Mouse (Mus musculus) limb, embryonic 11.5 days (tissue): ENCODE measurements around the gene Dst. TPM values are rescaled to one million over a fixed set of nuclear protein-coding genes. Genes with fewer than 3 reads are reported as not detected.

Experiments used
- ATAC-seq: fragments of 200-750 bp; cut with Nextera tagmentation; 2 replicates; pipeline ENCODE4 v1.8.0; 2017; ENCODE audit warnings: low read depth; ENCODE audit not compliant: insufficient number of reproducible peaks, low FRiP score, low TSS enrichment
- DNase-seq: peaks from one replicate; pipeline ENCODE4 v3.0.0-alpha.2; 2015; ENCODE audit warnings: low spot score
- H3K27ac ChIP-seq: fragments of 300-500 bp; sonication (generic); replicated peaks from 2 replicates; pipeline ENCODE4 v1.5.1; 2014; ENCODE audit warnings: low read depth, mild to moderate bottlenecking, low read length
- H3K27me3 ChIP-seq: fragments of 300-500 bp; sonication (generic); 2 replicates; pipeline ENCODE4 v1.6.1; 2014; ENCODE audit warnings: mild to moderate bottlenecking, low read length, mixed read lengths; ENCODE audit not compliant: control insufficient read depth, insufficient read depth
- H3K36me3 ChIP-seq: fragments of 300-500 bp; sonication (generic); 2 replicates; pipeline ENCODE4 v1.6.1; 2014; ENCODE audit warnings: mild to moderate bottlenecking, low read length, moderate library complexity, mixed read lengths; ENCODE audit not compliant: control insufficient read depth, insufficient read depth
- H3K4me1 ChIP-seq: fragments of 300-500 bp; sonication (generic); 2 replicates; pipeline ENCODE4 v1.6.1; 2014; ENCODE audit warnings: low read length, mixed read lengths; ENCODE audit not compliant: control insufficient read depth, insufficient read depth
- H3K4me2 ChIP-seq: fragments of 300-500 bp; sonication (generic); 2 replicates; pipeline ENCODE4 v1.6.1; 2014; ENCODE audit warnings: low read depth, mild to moderate bottlenecking, moderate library complexity; ENCODE audit not compliant: severe bottlenecking
- H3K4me3 ChIP-seq: fragments of 300-500 bp; sonication (generic); 2 replicates; pipeline ENCODE4 v1.5.1; 2014; ENCODE audit warnings: low read depth, low read length
- H3K9ac ChIP-seq: fragments of 300-500 bp; sonication (generic); 2 replicates; pipeline ENCODE4 v1.6.1; 2014; ENCODE audit warnings: mild to moderate bottlenecking, low read length
- H3K9me3 ChIP-seq: fragments of 300-500 bp; sonication (generic); 2 replicates; pipeline ENCODE4 v1.6.1; 2016; ENCODE audit warnings: low read length; ENCODE audit not compliant: control insufficient read depth
- WGBS: fragments of 180-500 bp; shearing (Covaris S2); extraction: QIAGEN DNeasy Blood & Tissue Kit; methylation state at CpG from one replicate; pipeline ENCODE4 v1.1.7; 2014; 5-methylcytosine and 5-hydroxymethylcytosine counted together
- polyA plus RNA-seq: library from polyadenylated mRNA; unstranded; fragments of >200 nt; fragmentation: Nextera tagmentation; extraction: Ambion mirVana; gene quantifications from 2 replicates; pipeline ENCODE4 v1.2.1, GENCODE M21; 2014

Gene Dst
- polyA plus RNA-seq, 1 experiment from 2014 or later, result 14.7 TPM

- Histone ChIP-seq H3K9ac (no peak overlapping the region), H3K4me3 (no peak overlapping the region)
- 87% methylated on average over 8 of the region's 8 CpGs for WGBS
These were observed 319.7 kb downstream of the Dst start for GRCm38 (mm10) chr1:34227676-34228075.

GRCm38 (mm10) chr1:34231041-34231440 lies 323.0 kb downstream of the Dst start:
- Histone ChIP-seq H3K9me3 (no peaks in the 10 kb centered on the region), H3K27ac (no peak overlapping the region), H3K36me3 (no peaks in the 10 kb centered on the region; the same call in 1 of the 2 replicates), H3K4me1 (0 out of 2 replicates have a peak, but pooled peaks cover under 1% of the 10 kb centered on the region), H3K9ac (no peak overlapping the region), H3K4me2 (no peak overlapping the region), H3K4me3 (no peak overlapping the region), H3K27me3 (no peaks in the 10 kb centered on the region)
- DNase-seq, result no peak
- no peak for ATAC-seq
- WGBS, result 95% methylated on average over 2 of the region's 2 CpGs

More at GRCm38 (mm10) chr1:34227676-34228075, 319.7 kb downstream of the Dst start:
- no peaks in the 10 kb centered on the region for H3K4me1 ChIP-seq
- no peak overlapping the region for H3K4me2 ChIP-seq
- no peaks in the 10 kb centered on the region for H3K9me3 ChIP-seq
- DNase-seq, result no peak
- no peak for ATAC-seq
- H3K27me3 ChIP-seq, result no peaks in the 10 kb centered on the region
- no peak overlapping the region for H3K27ac ChIP-seq
- H3K36me3 ChIP-seq, result peaks cover 2% of the 10 kb centered on the region; the same call in 1 of the 2 replicates

DNA sequence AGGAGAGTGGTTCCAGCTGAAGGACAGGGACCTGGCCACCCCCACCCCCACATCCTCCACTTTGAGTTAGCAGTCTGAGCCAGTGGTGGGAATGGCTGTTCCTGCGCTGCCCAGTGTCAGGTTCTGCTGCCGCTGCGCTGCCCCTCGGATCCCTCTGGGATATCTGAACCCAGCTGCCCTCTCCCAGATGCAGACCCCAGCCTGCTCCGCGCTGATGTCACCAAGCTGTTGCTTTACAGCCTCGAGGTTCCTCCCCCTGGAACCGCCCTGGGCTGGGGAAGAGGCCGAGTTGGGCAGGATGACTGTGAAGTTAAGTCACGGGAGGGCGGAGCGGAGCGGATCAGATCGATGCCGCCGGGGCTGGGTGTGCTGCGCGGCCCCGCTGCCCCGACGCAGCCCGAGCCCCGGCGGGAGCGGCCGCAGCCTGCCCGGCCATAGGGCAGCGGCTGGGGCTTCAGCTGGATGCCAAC lies 328.3 kb downstream of the Dst start:
- DNase-seq (peak; percentile 79), ATAC-seq (peak; percentile 90)
- Histone ChIP-seq H3K4me3 (peak overlapping the region; percentile 36), H3K9me3 (no peaks in the 10 kb centered on the region), H3K4me1 (0 out of 2 replicates have a peak, but pooled peaks cover 4% of the 10 kb centered on the region), H3K36me3 (no peaks in the 10 kb centered on the region; the same call in 1 of the 2 replicates), H3K4me2 (peak overlapping the region; percentile 58), H3K27me3 (no peaks in the 10 kb centered on the region), H3K9ac (peak overlapping the region; percentile 45; the same call in 1 of the 2 replicates), H3K27ac (no peak overlapping the region)
- under 1% methylated on average over 28 of the region's 28 CpGs for WGBS

DNA sequence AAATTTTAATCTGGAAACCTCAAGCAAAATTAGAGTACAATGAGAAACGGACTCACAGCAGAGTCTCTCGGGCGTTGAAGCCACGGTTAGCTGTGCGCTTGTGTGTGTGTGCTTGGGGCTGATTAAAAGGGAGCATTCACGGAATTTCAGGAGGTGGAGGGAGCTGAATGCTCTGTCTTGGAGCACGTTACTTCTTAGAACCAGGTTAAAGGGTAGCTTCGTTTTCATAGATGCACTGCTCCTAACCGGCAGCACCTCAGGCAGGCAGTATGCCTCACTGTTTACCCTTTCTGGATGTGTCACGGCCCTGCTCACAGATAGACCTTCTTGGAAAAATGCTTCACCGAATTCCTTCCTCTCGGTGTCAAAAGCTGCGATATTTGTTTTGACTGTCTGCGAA lies 329.2 kb downstream of the Dst start:
- peak; percentile 24 for DNase-seq
- Histone ChIP-seq H3K4me3 (no peak overlapping the region), H3K9ac (no peak overlapping the region), H3K9me3 (no peaks in the 10 kb centered on the region), H3K4me1 (0 out of 2 replicates have a peak, but pooled peaks cover 4% of the 10 kb centered on the region), H3K27ac (no peak overlapping the region), H3K4me2 (no peak overlapping the region), H3K27me3 (no peaks in the 10 kb centered on the region), H3K36me3 (no peaks in the 10 kb centered on the region)
- ATAC-seq, result no peak
- 60% methylated on average over 14 of the region's 14 CpGs for WGBS

- WGBS, result 80% methylated on average over 12 of the region's 12 CpGs
- H3K4me3 ChIP-seq, result no peak overlapping the region
- H3K4me2 ChIP-seq, result no peak overlapping the region
- H3K36me3 ChIP-seq, result no peaks in the 10 kb centered on the region
- 0 out of 2 replicates have a peak, but pooled peaks cover 4% of the 10 kb centered on the region for H3K4me1 ChIP-seq
- H3K9me3 ChIP-seq, result no peaks in the 10 kb centered on the region
- DNase-seq, result no peak
- ATAC-seq, result no peak
- no peak overlapping the region for H3K9ac ChIP-seq
- no peak overlapping the region for H3K27ac ChIP-seq
- no peaks in the 10 kb centered on the region for H3K27me3 ChIP-seq
These were observed 329.7 kb downstream of the Dst start for GRCm38 (mm10) chr1:34237689-34238091.

DNA sequence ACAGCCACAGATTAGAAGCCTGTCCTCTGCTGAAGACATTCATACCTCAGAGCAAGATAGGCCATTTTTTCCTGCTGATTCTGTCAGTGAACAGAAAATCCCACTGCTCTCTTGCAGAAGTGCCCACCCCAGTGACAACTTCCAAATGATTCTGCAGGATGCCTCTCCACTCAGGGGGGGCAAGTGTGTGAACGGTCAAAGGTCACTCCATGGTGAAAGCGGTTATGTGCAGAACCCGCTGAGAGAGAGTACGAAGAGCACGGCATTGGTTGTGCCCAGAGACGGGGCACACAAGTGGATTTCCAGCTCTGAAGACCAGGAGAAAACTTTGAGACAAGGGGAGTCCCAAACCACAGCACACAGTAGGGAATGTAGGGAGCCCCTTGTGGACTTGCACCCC lies 330.2 kb downstream of the Dst start:
- 87% methylated on average over 6 of the region's 6 CpGs for WGBS
- no peaks in the 10 kb centered on the region for H3K27me3 ChIP-seq
- no peaks in the 10 kb centered on the region for H3K9me3 ChIP-seq
- H3K4me1 ChIP-seq, result 0 out of 2 replicates have a peak, but pooled peaks cover 4% of the 10 kb centered on the region
- H3K4me3 ChIP-seq, result no peak overlapping the region
- ATAC-seq (no peak), DNase-seq (no peak)
- no peak overlapping the region for H3K9ac ChIP-seq
- no peak overlapping the region for H3K4me2 ChIP-seq
- no peaks in the 10 kb centered on the region for H3K36me3 ChIP-seq
- no peak overlapping the region for H3K27ac ChIP-seq

DNA sequence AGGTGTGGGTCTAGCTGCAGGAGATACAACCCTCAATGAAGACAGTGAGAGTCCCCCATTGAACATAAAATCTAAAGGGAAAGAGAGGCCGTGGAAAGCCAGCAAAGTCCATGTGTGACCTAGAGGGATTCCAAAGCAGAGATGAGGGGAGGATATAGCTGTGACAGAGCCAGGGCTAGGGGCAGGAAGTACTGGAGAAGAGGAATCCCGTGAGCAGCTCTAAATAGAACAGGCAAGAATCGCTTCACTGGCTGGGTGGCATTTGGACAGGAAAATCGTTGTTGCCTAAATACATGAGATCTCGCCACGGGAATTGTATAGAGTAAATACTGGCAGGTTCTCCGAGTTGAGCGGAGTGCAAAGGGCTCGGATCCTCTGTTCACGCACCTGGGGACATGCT lies 336.7 kb downstream of the Dst start:
- Histone ChIP-seq H3K4me2 (no peak overlapping the region), H3K9ac (no peak overlapping the region), H3K27ac (no peak overlapping the region), H3K9me3 (no peaks in the 10 kb centered on the region), H3K4me3 (no peak overlapping the region), H3K27me3 (no peaks in the 10 kb centered on the region), H3K4me1 (no peaks in the 10 kb centered on the region), H3K36me3 (no peaks in the 10 kb centered on the region)
- WGBS, result 90% methylated on average over 10 of the region's 10 CpGs
- ATAC-seq, result no peak
- DNase-seq, result no peak

GRCm38 (mm10) chr1:34245951-34246641 lies 338.1 kb downstream of the Dst start:
- no peak for ATAC-seq
- H3K9me3 ChIP-seq, result no peaks in the 10 kb centered on the region
- no peak overlapping the region for H3K4me3 ChIP-seq
- DNase-seq, result no peak
- H3K36me3 ChIP-seq, result no peaks in the 10 kb centered on the region
- H3K27ac ChIP-seq, result no peak overlapping the region
- H3K27me3 ChIP-seq, result no peaks in the 10 kb centered on the region
- 83% methylated on average over 15 of the region's 15 CpGs for WGBS
- H3K9ac ChIP-seq, result no peak overlapping the region
- no peaks in the 10 kb centered on the region for H3K4me1 ChIP-seq
- no peak overlapping the region for H3K4me2 ChIP-seq
